Mouse (Mus musculus) spleen, adult 2 months (tissue): ENCODE measurements at regions not wholly inside any gene's neighbourhood (a gene's known extent, or its start where the extent isn't known, plus 50 kb on each side); places are given as distances from the start of the nearest gene placed in this dataset.

Experiments used
- CTCF ChIP-seq: fragments of 200-500 bp; IDR thresholded peaks from 2 replicates; pipeline ENCODE4 v1.5.1; 2011; ENCODE audit warnings: mild to moderate bottlenecking, inconsistent platforms; ENCODE audit not compliant: insufficient read depth, insufficient read length, insufficient replicate concordance; ENCODE audit errors: extremely low read depth
- POLR2A ChIP-seq: fragments of 200-500 bp; IDR thresholded peaks from 2 replicates; pipeline ENCODE4 v1.6.1; 2011; ENCODE audit warnings: low read depth, low read length, inconsistent platforms

- TF ChIP-seq CTCF (no peak), POLR2A (no peak)
Observed at GRCm38 (mm10) chr14:15784727-15785126, 345.9 kb upstream of the Lrrc3b start.
